Mouse (Mus musculus) right cerebral cortex, postnatal 4 days (tissue): ENCODE results near the gene Tnnc1.
A peak's percentile ranks its signal among the peaks of the same experiment; 100 is the strongest.

Experiments used
- DNase-seq: peaks from one replicate; pipeline ENCODE4 v3.0.0-alpha.2; 2022

The Tnnc1 gene

GRCm38 (mm10) chr14:31208084-31208483, at the start of gene Tnnc1:
Gene Tnnc1, plus strand, starts transcription at chr14:31208312.
- no peak for DNase-seq

DNA sequence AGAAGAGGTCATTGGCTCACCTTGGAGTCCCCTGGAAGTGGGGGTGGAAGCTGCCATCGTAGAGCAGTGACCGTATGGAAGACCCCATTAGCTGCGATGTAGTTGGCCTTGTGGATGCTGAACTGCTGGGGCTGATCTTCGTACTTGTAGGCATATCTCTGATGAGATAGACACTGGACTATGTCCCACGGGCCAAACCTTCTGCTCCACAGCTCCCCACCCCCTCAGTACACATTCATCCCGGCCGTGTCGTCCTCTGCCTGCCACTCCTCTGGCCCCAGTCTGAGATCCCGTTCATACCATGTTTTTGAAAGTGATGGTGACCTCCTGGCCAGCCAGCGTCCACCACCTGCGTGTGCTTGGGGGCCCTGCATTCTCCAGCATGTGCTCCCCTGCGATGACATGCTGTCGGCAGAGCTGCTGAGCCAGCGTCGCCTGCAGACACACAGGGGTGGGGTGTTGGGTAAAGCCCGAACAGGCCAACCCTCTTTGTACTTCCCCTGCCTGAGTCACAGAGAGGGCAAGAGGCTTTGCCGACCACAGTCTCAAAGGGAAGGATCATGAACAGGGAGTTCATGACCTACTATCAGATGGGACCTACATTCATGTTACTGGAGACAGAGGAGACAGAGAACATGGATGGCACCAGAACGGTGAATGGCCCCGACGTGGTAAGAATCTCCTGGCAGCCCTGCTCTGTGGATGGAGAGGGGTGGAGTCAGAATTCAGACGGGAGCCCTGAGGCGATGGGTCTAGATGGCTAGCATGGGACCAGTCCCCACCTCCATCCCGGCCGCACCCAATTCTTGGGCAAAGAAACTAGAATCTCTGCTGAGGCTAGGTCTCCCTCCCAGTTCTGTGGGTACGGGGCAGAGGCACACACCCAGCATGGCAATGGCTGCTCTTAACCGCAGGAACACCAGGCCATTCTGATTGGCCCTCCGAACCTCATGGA, 47.6 kb upstream of the Tnnc1 start:
- DNase-seq = no peak

GRCm38 (mm10) chr14:31161191-31161590, 46.9 kb upstream of the Tnnc1 start:
- DNase-seq = no peak

GRCm38 (mm10) chr14:31161638-31162037, 46.5 kb upstream of the Tnnc1 start:
- DNase-seq = no peak

GRCm38 (mm10) chr14:31164067-31164466, 44.0 kb upstream of the Tnnc1 start:
- DNase-seq = no peak

- DNase-seq = no peak
Observed at GRCm38 (mm10) chr14:31165010-31165409, 43.1 kb upstream of the Tnnc1 start.

GRCm38 (mm10) chr14:31165458-31165857, 42.7 kb upstream of the Tnnc1 start:
- DNase-seq = no peak

DNA sequence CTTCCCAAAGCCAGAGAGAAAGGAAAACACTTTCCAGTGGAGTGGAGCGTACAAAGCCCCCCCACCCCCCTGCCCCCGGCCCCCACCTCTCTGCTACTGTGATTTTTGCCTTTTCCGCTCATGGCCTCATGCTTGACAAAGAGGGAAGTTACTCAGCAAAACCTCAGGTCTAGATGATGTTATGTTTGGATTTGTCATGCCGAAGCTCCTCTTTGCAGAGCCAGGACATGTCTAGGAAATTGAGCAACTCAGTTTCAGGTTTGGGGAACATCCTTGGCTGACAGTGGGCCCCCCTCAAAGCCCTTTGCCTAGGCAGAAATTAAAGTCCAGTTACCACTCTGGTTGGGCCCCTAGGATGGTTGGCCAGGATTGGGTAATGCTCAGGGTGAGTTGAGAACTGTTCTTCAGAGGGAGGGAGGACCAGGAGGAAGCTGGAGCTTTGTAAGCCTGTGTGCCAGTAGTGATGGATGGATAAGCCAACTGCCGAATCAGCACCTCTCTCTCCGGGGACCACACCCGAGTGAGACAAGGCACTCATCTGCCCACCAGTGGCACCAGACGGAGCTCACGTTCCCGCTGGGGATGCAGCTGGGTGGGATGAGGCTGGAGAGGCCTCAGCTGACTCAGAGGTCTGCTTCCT, 42.0 kb upstream of the Tnnc1 start:
- no peak for DNase-seq

- no peak for DNase-seq
Observed at GRCm38 (mm10) chr14:31166827-31167226, 41.3 kb upstream of the Tnnc1 start.

DNA sequence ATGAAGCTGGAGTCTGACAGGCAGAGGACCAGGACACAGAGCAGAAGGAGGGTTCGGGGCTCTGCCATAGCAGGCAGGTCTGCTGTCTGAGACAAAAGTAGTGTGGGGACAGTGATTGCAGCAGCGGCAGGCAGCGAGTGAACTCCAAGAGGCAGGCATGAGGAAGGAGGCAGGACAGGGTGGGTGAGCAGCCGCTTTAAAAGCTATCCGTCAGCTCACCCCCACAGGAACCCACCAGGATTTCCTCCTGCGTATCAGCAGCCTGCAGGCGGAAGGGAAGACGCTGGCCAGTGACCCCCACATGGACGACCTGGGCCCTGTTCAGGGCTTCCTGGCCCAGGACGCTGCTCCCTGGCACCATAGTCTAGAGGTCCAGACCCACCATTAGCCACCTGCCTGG, 39.7 kb upstream of the Tnnc1 start, which contains the start of gene Stab1:
TSS of gene Stab1 (minus strand) at position 217 of the 400 bp plus-strand sequence.
- no peak for DNase-seq

- no peak for DNase-seq
Observed at GRCm38 (mm10) chr14:31169508-31169907, 38.6 kb upstream of the Tnnc1 start.

DNA sequence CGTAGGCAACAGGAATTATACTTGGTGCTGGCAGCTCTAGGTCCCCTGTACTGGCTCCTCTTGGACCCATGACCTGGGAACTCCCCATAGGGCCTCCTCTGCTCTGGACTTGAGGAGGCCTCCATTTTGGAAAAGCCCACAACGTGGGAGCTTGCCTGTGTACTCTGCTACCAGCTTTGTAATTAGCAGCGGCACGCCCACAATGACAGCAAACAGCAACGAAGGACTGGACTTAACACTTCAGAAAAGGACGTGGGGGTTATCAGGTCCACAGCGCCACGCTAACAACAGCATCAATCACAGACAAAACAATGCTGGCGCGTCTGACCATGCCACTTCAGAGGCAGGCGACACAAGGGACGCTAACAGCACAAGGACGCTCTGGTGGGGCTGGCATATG, 37.1 kb upstream of the Tnnc1 start:
- DNase-seq = no peak

DNA sequence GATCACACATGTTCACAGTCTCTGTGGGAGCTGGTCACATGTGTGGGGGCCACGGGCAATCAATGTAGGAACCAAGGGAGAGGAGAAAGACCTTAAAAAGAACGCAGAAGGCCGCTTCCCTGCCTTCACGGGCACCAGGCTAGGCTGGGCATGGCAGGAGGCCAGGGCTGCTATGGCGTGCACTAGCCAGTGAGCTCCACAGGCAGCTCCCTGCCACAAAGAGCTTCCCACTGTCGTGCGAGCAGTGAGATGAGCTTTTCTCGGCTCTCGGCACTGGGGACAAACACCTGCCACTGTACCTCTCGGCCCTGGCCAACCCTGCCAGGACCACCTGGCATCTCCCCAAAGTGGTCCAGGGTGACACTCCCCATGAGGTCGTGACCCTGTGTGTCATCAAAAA, 36.7 kb upstream of the Tnnc1 start:
- peak; percentile 47 for DNase-seq

DNA sequence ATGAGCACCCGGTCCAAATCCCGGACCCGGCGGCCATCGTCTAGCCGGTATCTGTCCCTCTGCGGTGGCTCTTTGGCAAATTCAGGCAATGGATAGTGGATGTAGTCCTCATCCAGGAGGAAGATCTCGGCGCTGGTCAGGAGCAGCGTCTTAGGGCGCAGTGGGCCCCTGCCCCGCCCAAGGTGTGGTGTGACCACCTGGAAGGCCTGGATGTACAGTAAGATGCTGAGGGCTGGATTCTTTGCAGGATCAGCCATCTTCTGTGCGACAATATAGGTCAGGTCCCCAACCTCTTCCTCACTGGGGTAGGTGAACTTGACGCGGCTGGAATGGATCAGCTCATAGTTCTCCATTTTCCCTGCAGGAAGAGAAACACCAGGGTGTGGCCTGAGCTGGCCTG, 36.3 kb upstream of the Tnnc1 start:
- DNase-seq = no peak

DNA sequence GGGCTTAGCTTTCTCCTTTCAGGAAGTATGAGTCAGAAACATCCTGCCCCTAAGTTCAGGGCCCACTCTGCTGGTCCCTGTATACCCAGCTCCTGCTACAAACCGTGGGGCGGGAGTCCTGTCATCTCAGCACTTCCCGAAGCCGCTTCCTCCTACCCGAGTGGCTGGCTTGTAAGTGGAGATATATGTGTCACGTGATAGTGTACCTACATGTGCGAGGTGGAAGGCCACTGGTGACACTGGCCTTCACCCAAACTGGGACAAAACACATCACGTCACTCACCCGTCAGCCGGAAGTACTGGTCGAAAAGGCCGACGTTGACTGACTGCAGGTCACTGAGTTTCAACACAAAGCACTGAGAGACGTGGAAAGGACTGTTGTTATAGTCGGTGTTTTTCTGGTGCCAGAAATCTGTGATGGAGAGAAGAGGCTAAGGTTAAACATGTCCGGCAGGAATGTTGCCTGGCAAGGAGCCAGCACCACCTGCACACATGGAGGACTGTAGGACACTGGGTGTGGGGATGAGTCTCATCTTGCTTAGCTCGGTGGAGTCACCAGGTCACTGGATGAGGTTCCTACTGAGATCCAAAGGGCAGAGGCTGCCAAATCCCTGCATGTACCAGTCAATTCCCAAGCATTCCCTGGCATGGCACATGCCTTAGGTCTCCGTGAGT, 35.2 kb upstream of the Tnnc1 start:
- DNase-seq = no peak

GRCm38 (mm10) chr14:31173537-31173936, 34.6 kb upstream of the Tnnc1 start:
- no peak for DNase-seq

GRCm38 (mm10) chr14:31177287-31177686, 30.8 kb upstream of the Tnnc1 start:
- no peak for DNase-seq

DNA sequence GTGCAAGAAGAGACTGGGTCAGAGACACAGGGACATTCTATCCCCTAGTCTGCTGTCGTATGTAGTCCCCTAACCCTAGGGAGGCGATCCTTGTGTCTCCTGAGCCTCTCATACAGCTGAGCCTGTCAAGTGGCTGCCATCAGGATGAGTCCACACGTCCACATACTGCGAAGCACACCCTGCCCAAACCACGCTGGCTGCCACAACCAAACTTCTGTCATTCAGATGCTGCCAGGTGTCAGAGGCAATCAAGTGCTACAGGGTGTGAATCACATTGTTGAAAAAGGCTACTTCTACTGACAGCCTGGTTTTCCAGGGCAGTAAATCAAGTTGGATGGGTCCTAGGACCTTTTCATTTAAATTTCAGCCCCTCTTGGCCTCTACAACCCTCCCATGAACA, 30.4 kb upstream of the Tnnc1 start:
- DNase-seq = no peak

DNA sequence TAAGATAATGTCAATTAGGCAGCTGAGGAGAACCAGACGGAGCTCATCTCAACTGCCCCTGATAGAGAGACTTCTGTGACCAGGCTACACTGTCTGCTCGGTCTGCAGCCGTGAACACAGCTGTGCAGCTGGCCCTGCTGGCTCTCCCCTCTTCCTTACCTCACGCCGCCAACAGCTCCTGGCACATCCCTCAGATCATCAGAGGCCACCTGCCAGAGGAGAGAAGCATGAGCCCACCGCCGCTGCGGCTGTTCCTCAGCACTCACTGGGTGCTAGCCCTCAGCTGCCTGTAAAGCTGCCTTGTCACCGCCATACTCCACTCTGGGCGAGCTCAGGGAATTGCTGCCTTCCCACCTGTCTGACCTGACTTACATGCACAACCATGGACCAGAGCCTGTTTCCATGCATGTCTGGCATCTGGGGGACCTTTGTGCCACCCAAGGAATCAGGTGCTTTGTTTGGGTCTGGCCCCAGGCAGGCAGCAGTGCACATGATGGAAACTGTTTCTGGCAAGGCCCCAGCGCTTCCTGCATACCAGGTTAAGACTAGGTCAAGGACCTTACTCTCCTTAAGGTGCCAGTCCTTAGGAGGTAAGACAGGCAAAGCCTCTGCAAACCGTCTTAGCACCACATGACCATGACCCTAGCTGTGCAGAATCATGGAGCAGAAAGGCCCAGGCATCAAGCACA, 28.3 kb upstream of the Tnnc1 start:
- DNase-seq = no peak

DNA sequence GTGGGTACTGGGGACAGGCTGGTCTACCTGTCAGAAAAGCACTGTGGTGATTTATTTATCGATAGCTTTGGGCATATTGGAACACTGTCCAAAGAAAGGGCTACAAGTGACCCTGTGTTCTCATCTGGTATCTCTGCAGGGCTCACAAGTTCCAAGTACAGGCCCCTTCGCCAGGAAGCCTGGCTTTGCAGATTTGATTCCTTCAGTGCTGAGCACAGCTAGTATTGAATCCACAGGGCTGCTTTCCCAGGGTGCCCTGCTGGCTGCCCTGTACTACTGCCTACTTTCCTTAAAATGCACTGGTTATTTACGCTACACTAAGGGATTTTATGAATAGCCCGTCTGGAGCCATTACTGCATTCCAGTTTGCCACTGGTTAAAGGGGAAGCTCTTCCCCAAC, 26.6 kb upstream of the Tnnc1 start:
- DNase-seq = no peak

DNA sequence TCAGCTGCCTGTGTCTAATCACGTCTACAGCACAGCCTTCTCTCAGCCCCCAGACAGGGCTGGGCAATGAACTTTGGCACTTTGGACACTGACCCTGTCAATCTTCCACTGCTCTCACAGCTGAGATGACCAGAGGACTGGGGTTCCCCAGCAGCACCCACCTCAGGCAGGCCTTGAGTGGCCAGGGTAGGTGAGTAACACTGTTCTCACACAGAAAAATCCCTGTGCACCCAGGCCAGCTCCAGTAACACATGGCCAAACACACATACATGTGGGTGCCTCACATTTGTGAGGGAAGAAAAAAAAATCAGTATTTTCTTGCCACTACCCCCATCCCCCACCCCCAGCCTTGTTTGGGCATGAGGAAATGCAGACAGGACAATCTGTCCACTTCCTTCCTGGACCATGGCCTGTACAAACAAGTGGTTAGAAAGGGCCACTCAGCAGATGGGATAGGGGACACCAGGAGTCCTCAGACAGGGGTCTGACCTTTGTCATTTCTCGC, 25.3 kb upstream of the Tnnc1 start:
- no peak for DNase-seq

- no peak for DNase-seq
Observed at GRCm38 (mm10) chr14:31183541-31183940, 24.6 kb upstream of the Tnnc1 start.

DNA sequence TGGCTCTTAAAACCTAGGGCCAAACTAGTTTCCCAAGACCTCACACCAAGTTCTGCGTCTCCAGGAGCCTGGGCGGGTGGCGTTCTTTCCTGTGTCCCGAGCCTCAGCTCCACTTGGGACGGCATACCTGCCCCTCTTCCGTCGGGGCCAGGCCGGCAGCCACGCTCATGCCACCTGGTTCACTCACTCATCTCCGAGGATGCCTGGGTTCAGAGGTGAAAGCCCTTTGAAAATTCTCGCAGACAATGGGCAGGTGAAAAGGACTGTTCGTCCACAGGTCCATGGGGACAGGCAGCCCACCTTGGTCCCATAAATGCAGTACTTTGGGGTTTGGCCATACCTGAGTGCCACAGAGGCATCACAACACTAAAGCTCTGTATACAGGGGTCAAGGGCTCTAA, 23.9 kb upstream of the Tnnc1 start:
- DNase-seq = no peak
